In genomic region chr7:112813163-112813562, GRCm38 (mm10) we compare ENCODE assay signal across 17 mouse cellular contexts.
DNase-seq lines count a peak whose midpoint lies in the region; ATAC-seq and TF ChIP-seq lines count a peak whose summit lies in the region.
"Had no signal": no experiment of that assay in that cellular context is flagged by ENCODE, and none has a peak within 500 bp of the region (broad histone marks: within the 10 kb centered on the region; RNA-seq: fewer than 3 reads in every experiment).

No protein-coding gene starts in this region.

- no peak overlapping the region for H3K4me2 ChIP-seq in stomach, postnatal 0 days (replicated peaks; ENCODE audit: low read depth)
- H3K4me2 ChIP-seq: hindbrain, embryonic 15.5 days; liver, embryonic 13.5 days had no signal

- no peak for DNase-seq in kidney, adult 2 months
- no peak for DNase-seq in kidney, postnatal 14 days
- peak; percentile 24 for DNase-seq in lung, postnatal 36 days
- no peak for DNase-seq in lung, postnatal 14 days
- peak; percentile 43 for DNase-seq in ES-CJ7 (ENCODE audit: low read depth, low spot score)
- no peak for DNase-seq in stomach, postnatal 0 days (ENCODE audit: low spot score)
- DNase-seq in embryo, embryonic 10 days (ENCODE audit: low spot score), result no peak
- DNase-seq: cerebellum, adult 11-12 months; kidney, adult 9 months; liver, embryonic 13.5 days; right cerebral cortex, postnatal 14 days; thymus, adult 18-20 months had no signal

- H3K4me1 ChIP-seq in kidney, adult 2 months (ENCODE audit: control insufficient read depth, insufficient read depth, low read length), result peaks cover 22% of the 10 kb centered on the region
- no peaks in the 10 kb centered on the region for H3K4me1 ChIP-seq in stomach, postnatal 0 days (replicated peaks; ENCODE audit: control insufficient read depth, insufficient read depth)
- H3K4me1 ChIP-seq: liver, embryonic 13.5 days; megakaryocyte, embryonic 14.5 days had no signal

- H3K4me3 ChIP-seq in kidney, adult 2 months (ENCODE audit: insufficient read depth, low read depth, low read length), result no peak overlapping the region
- no peak overlapping the region for H3K4me3 ChIP-seq in stomach, postnatal 0 days (ENCODE audit: low read depth, low read length)
- H3K4me3 ChIP-seq: hindbrain, embryonic 15.5 days; liver, embryonic 13.5 days; megakaryocyte, embryonic 14.5 days had no signal

- no peak overlapping the region for H3K9ac ChIP-seq in stomach, postnatal 0 days (ENCODE audit: low read length)
- H3K9ac ChIP-seq: hindbrain, embryonic 15.5 days; liver, embryonic 13.5 days had no signal

- TF ChIP-seq CTCF in kidney, adult 2 months (conservative IDR thresholded peaks at IDR 0.05; ENCODE audit: insufficient read depth, insufficient read length, low read depth, low read length), result peak; percentile 41
- peak; percentile 55 for TF ChIP-seq CTCF in stomach, postnatal 0 days (IDR thresholded peaks at IDR 0.05; ENCODE audit: low read depth)

- no peaks in the 10 kb centered on the region for H3K27me3 ChIP-seq in kidney, adult 2 months (replicated peaks; ENCODE audit: control insufficient read depth, insufficient read depth, low read length)
- H3K27me3 ChIP-seq in stomach, postnatal 0 days (ENCODE audit: control insufficient read depth, insufficient read depth, low read length), result no peaks in the 10 kb centered on the region
- H3K27me3 ChIP-seq: hindbrain, embryonic 15.5 days; liver, embryonic 13.5 days; megakaryocyte, embryonic 14.5 days had no signal

- no peak for TF ChIP-seq EP300 in stomach, postnatal 0 days (optimal IDR thresholded peaks at IDR 0.05)

- no peaks in the 10 kb centered on the region for H3K9me3 ChIP-seq in stomach, postnatal 0 days (ENCODE audit: control insufficient read depth, low read length)
- H3K9me3 ChIP-seq: hindbrain, embryonic 15.5 days; liver, embryonic 13.5 days; megakaryocyte, embryonic 14.5 days had no signal

- TF ChIP-seq POLR2A in kidney, adult 2 months (IDR thresholded peaks at IDR 0.05; ENCODE audit: low read depth, low read length), result no peak

- H3K27ac ChIP-seq in kidney, adult 2 months (ENCODE audit: insufficient read depth, low read depth, low read length), result no peak overlapping the region
- H3K27ac ChIP-seq in stomach, postnatal 0 days (replicated peaks), result no peak overlapping the region
- H3K27ac ChIP-seq: hindbrain, embryonic 15.5 days; liver, embryonic 13.5 days had no signal

- no peak for ATAC-seq in stomach, postnatal 0 days (ENCODE audit: low FRiP score, low TSS enrichment)
- ATAC-seq: activated CD4-positive, CD25-positive, alpha-beta regulatory T cell, adult 4 months; forebrain, embryonic 16.5 days had no signal

- WGBS in kidney, adult 2 months, result 93% methylated on average over 7 of the region's 7 CpGs
- WGBS in stomach, postnatal 0 days, result 94% methylated on average over 7 of the region's 7 CpGs

- H3K36me3 ChIP-seq in kidney, adult 2 months (ENCODE audit: control insufficient read depth, insufficient read depth, low read length), result no peaks in the 10 kb centered on the region
- H3K36me3 ChIP-seq in stomach, postnatal 0 days (ENCODE audit: control insufficient read depth, insufficient read depth, low read length), result no peaks in the 10 kb centered on the region
- H3K36me3 ChIP-seq: G1E; hindbrain, embryonic 15.5 days; liver, embryonic 13.5 days had no signal

Comparison
In these comparisons a context has a peak if more than half of its experiments do, and no peak if none do; other contexts are left out.
1. DNase-seq: peak in lung, postnatal 36 days (single experiment) and ES-CJ7 (single experiment); none in kidney, adult 2 months (single experiment), kidney, postnatal 14 days (single experiment), lung, postnatal 14 days (single experiment), stomach, postnatal 0 days (single experiment) and embryo, embryonic 10 days (single experiment).